Mouse (Mus musculus): Measurements from ENCODE around the gene Macrod2. TPM values are rescaled to one million over a fixed set of nuclear protein-coding genes. Genes with fewer than 3 reads are reported as not detected.

Macrod2 gene
- polyA plus RNA-seq, 1 experiment from 2014 or later = 25.7 TPM

DNA sequence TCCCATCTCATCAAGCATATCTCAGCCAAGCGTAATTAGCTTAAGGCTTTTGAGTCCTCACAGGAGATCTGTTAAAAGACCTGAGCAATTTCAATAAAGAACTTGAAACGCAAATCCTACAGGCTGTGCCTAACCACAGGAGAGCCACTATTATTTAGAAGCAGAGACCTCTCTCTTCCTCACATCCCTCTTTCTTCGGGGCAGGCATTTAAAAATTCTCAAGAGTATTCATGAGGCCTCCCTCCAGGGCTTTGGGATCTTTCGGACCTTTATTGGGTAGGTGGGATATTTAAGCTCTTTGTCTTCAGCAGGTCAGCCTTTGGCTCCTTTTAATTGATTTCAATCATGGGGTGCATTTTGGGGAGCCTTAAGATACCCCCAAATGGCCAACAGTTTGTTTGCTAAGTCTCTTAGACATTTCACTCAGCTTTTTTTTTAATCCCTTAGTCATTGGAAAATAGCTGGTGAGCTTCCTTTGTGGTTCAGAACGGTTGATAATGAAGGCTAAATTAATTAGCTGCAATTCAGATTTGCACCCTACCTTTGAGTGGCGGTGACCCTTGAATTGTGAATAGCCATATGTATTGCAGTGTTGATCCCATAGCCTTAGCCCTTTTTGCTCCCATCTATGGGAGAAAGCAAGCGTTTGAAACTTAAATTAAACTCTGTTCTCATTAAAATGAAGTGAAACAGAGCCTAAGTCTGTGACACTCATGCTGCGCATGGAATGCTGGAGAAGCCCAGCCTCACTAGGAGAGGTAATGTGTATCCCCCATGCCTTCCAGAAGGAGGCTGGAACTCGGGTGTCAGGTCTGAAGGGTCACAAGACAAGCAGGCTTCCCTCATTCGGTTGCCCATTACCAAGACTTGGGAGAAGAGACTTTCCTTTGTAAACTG lies 1940.2 kb downstream of the Macrod2 start:
- Histone ChIP-seq H3K27ac (ENCODE audit: low read depth, low read length) (no peak overlapping the region), H3K4me2 (replicated peaks; ENCODE audit: low read depth) (no peak overlapping the region), H3K9ac (ENCODE audit: low read depth, low read length) (no peak overlapping the region), H3K9me3 (ENCODE audit: control insufficient read depth) (no peaks in the 10 kb centered on the region), H3K36me3 (ENCODE audit: control insufficient read depth, insufficient read depth) (no peaks in the 10 kb centered on the region), H3K4me3 (ENCODE audit: low read depth, low read length) (no peak overlapping the region), H3K27me3 (replicated peaks; ENCODE audit: control insufficient read depth, insufficient read depth, low read length) (no peaks in the 10 kb centered on the region), H3K4me1 (replicated peaks; ENCODE audit: control insufficient read depth, insufficient read depth, low read length) (no peaks in the 10 kb centered on the region)
- no peak for TF ChIP-seq CTCF (IDR thresholded peaks at IDR 0.05; ENCODE audit: low read depth)
- ATAC-seq = no peak
- 67% methylated on average over 10 of the region's 10 CpGs for WGBS

DNA sequence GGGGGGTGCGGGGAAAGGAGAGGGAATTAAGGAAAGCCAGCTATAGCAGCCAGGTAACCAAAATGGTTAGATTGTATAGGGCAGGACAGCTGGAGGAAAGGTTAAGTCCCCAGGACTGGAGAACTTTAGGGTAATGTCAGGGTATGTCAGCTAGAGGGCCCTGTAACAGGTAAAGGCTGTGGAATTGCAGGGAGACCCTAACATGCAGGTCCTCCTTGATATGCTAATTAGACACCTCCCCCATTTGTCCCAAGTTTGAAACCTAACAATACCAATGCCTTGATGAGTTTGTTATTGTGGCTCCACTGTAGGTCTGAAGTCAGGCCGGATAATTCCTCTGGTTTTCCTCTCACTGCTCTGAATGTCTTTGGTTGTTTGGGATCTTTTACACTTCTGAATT lies 1948.9 kb downstream of the Macrod2 start:
- Histone ChIP-seq H3K36me3 (ENCODE audit: control insufficient read depth, insufficient read depth) (no peaks in the 10 kb centered on the region), H3K4me2 (replicated peaks; ENCODE audit: low read depth) (no peak overlapping the region), H3K27ac (ENCODE audit: low read depth, low read length) (no peak overlapping the region), H3K27me3 (replicated peaks; ENCODE audit: control insufficient read depth, insufficient read depth, low read length) (no peaks in the 10 kb centered on the region), H3K4me1 (replicated peaks; ENCODE audit: control insufficient read depth, insufficient read depth, low read length) (no peaks in the 10 kb centered on the region), H3K9ac (ENCODE audit: low read depth, low read length) (no peak overlapping the region), H3K9me3 (ENCODE audit: control insufficient read depth) (no peaks in the 10 kb centered on the region), H3K4me3 (ENCODE audit: low read depth, low read length) (no peak overlapping the region)
- no peak for ATAC-seq
- TF ChIP-seq CTCF (IDR thresholded peaks at IDR 0.05; ENCODE audit: low read depth) = no peak
- WGBS = 52% methylated on average over 2 of the region's 2 CpGs

DNA sequence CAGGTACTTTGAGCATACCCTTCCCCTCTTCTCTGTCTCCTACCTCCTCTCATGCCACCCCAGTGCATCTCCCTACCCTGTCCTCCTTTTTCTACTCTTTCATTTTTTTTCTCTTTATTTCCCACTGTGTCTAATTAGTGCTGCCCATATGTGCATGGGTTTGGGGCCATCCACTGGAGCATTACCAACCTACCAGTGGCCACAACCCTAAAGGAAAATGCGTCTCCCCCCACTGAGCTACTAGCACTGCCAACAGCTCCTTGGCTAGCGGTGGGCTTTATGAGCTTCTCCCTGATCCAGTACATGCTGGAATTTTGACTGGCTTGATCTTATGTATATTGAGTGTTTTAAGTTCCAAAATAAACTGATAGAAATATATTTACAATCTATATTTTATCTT lies 1949.6 kb downstream of the Macrod2 start:
- H3K27ac ChIP-seq (ENCODE audit: low read depth, low read length) = no peak overlapping the region
- H3K27me3 ChIP-seq (replicated peaks; ENCODE audit: control insufficient read depth, insufficient read depth, low read length) = no peaks in the 10 kb centered on the region
- no peak overlapping the region for H3K9ac ChIP-seq (ENCODE audit: low read depth, low read length)
- ATAC-seq = no peak
- no peaks in the 10 kb centered on the region for H3K9me3 ChIP-seq (ENCODE audit: control insufficient read depth)
- 93% methylated on average over 2 of the region's 2 CpGs for WGBS
- TF ChIP-seq CTCF (IDR thresholded peaks at IDR 0.05; ENCODE audit: low read depth) = no peak
- no peaks in the 10 kb centered on the region for H3K36me3 ChIP-seq (ENCODE audit: control insufficient read depth, insufficient read depth)
- no peak overlapping the region for H3K4me3 ChIP-seq (ENCODE audit: low read depth, low read length)
- no peaks in the 10 kb centered on the region for H3K4me1 ChIP-seq (replicated peaks; ENCODE audit: control insufficient read depth, insufficient read depth, low read length)
- no peak overlapping the region for H3K4me2 ChIP-seq (replicated peaks; ENCODE audit: low read depth)

DNA sequence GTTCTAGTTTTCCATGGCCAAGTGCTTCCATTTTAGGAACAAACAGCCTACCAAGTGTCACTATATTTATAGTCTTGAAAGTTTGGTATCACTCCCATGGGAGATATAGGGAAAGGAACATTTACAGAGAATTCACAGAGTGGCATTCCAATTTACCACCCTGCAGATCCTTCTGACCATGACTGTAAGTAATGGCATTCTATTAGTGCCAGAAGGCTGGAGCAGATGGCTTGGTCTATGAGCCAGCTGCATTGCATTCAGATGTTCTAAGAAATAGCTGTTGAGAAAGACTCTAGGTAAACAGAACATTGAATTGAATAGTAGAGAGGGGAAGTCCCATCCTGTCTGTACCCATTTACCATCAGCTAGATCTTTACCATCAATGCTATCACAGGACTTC lies 1954.7 kb downstream of the Macrod2 start:
- TF ChIP-seq CTCF (IDR thresholded peaks at IDR 0.05; ENCODE audit: low read depth) = no peak
- ATAC-seq = no peak
- Histone ChIP-seq H3K27ac (ENCODE audit: low read depth, low read length) (no peak overlapping the region), H3K36me3 (ENCODE audit: control insufficient read depth, insufficient read depth) (no peaks in the 10 kb centered on the region), H3K9me3 (ENCODE audit: control insufficient read depth) (no peaks in the 10 kb centered on the region), H3K4me3 (ENCODE audit: low read depth, low read length) (no peak overlapping the region), H3K27me3 (replicated peaks; ENCODE audit: control insufficient read depth, insufficient read depth, low read length) (no peaks in the 10 kb centered on the region), H3K4me1 (replicated peaks; ENCODE audit: control insufficient read depth, insufficient read depth, low read length) (no peaks in the 10 kb centered on the region), H3K9ac (ENCODE audit: low read depth, low read length) (no peak overlapping the region), H3K4me2 (replicated peaks; ENCODE audit: low read depth) (no peak overlapping the region)

DNA sequence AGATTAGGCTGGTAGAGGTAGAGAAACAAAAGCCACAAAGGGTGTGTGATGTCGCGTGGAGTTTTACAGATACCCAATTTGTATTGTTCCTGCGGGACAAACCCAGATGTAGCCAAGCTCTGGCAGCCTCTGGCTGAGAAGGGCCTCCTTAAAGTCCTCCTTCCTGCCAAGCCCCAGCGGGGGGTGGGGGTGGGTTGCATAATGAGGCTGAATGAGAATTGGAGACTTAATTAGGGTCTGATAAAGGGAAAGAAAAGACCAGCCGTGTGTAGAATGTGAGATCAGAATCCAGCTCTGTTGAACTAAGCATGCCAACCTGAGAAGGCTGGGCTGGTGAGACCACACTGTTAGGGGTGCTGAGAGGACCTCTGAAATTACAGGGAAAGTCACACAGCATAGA lies 1967.8 kb downstream of the Macrod2 start:
- TF ChIP-seq CTCF (IDR thresholded peaks at IDR 0.05; ENCODE audit: low read depth) = no peak
- H3K27me3 ChIP-seq (replicated peaks; ENCODE audit: control insufficient read depth, insufficient read depth, low read length) = no peaks in the 10 kb centered on the region
- no peak overlapping the region for H3K4me3 ChIP-seq (ENCODE audit: low read depth, low read length)
- no peaks in the 10 kb centered on the region for H3K36me3 ChIP-seq (ENCODE audit: control insufficient read depth, insufficient read depth)
- no peak overlapping the region for H3K9ac ChIP-seq (ENCODE audit: low read depth, low read length)
- no peak overlapping the region for H3K4me2 ChIP-seq (replicated peaks; ENCODE audit: low read depth)
- 19% methylated on average over 5 of the region's 5 CpGs for WGBS
- H3K27ac ChIP-seq (ENCODE audit: low read depth, low read length) = no peak overlapping the region
- H3K4me1 ChIP-seq (replicated peaks; ENCODE audit: control insufficient read depth, insufficient read depth, low read length) = no peaks in the 10 kb centered on the region
- ATAC-seq = no peak
- H3K9me3 ChIP-seq (ENCODE audit: control insufficient read depth) = no peaks in the 10 kb centered on the region

DNA sequence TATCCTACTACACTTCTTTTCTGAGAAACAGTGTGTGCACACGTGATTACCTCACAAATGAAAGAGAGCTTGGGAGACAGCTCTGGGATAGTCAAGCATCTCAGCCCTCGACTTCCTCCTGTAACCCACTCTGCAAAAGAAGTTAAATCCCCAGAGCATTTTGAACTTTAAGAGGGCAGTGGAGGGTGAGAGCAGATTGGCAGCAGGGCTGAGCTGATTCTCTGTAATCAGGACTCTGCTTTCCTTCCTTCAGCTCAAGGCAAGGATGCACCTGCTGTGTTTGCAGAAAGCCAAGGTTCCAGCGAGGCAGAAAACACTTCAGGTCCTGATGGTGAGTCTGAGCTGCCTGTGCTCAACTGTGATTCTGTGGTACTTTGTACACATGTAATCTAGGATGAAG lies 1978.9 kb downstream of the Macrod2 start:
- ATAC-seq = no peak
- no peak overlapping the region for H3K4me3 ChIP-seq (ENCODE audit: low read depth, low read length)
- no peak overlapping the region for H3K4me2 ChIP-seq (replicated peaks; ENCODE audit: low read depth)
- no peaks in the 10 kb centered on the region for H3K9me3 ChIP-seq (ENCODE audit: control insufficient read depth)
- WGBS = 16% methylated on average over 3 of the region's 3 CpGs
- no peaks in the 10 kb centered on the region for H3K4me1 ChIP-seq (replicated peaks; ENCODE audit: control insufficient read depth, insufficient read depth, low read length)
- H3K9ac ChIP-seq (ENCODE audit: low read depth, low read length) = no peak overlapping the region
- H3K27ac ChIP-seq (ENCODE audit: low read depth, low read length) = no peak overlapping the region
- H3K36me3 ChIP-seq (ENCODE audit: control insufficient read depth, insufficient read depth) = no peaks in the 10 kb centered on the region
- no peaks in the 10 kb centered on the region for H3K27me3 ChIP-seq (replicated peaks; ENCODE audit: control insufficient read depth, insufficient read depth, low read length)
- TF ChIP-seq CTCF (IDR thresholded peaks at IDR 0.05; ENCODE audit: low read depth) = no peak

All from intestine, postnatal 0 days (tissue).